Mouse (Mus musculus) thymus, adult 2 months (tissue): Measurements from ENCODE around the gene Clstn1. TPM values are rescaled to one million over a fixed set of nuclear protein-coding genes. Genes with fewer than 3 reads are reported as not detected.

Source experiments
- DNase-seq: peaks from one replicate; pipeline ENCODE4 v3.0.0; 2021
- H3K27ac ChIP-seq: fragments of 200-500 bp; 2 replicates; pipeline ENCODE4 v1.5.1; 2012; ENCODE audit warnings: low read length, control low read depth; ENCODE audit not compliant: control insufficient read depth, insufficient read depth
- H3K27me3 ChIP-seq: fragments of 200-500 bp; 2 replicates; pipeline ENCODE4 v1.6.1; 2012; ENCODE audit warnings: mild to moderate bottlenecking, low read length, moderate library complexity, mixed read lengths; ENCODE audit not compliant: control insufficient read depth, insufficient read depth
- H3K36me3 ChIP-seq: fragments of 200-500 bp; 2 replicates; pipeline ENCODE4 v1.6.1; 2012; ENCODE audit warnings: mild to moderate bottlenecking, low read length, moderate library complexity; ENCODE audit not compliant: control insufficient read depth, insufficient read depth
- H3K4me1 ChIP-seq: fragments of 200-500 bp; replicated peaks from 2 replicates; pipeline ENCODE4 v1.6.1; 2012; ENCODE audit warnings: low read length; ENCODE audit not compliant: control insufficient read depth, insufficient read depth
- H3K4me3 ChIP-seq: fragments of 200-500 bp; 2 replicates; pipeline ENCODE4 v1.5.1; 2012; ENCODE audit warnings: mild to moderate bottlenecking, low read length, control low read depth, moderate library complexity; ENCODE audit not compliant: control insufficient read depth, insufficient read depth
- CTCF ChIP-seq: fragments of 200-500 bp; IDR thresholded peaks from 2 replicates; pipeline ENCODE4 v1.5.1; 2012; ENCODE audit warnings: mild to moderate bottlenecking, control low read depth, low read length, moderate library complexity, borderline replicate concordance; ENCODE audit not compliant: control insufficient read depth, poor library complexity, insufficient read depth; ENCODE audit errors: extremely low read depth
- POLR2A ChIP-seq: fragments of 200-500 bp; IDR thresholded peaks from 2 replicates; pipeline ENCODE4 v1.6.1; 2012; ENCODE audit warnings: mild to moderate bottlenecking, low read length, control low read depth, moderate library complexity; ENCODE audit not compliant: control insufficient read depth, poor library complexity, insufficient read depth; ENCODE audit errors: extremely low read depth
- WGBS: fragments of 180-500 bp; shearing (Covaris S2); methylation state at CpG from one replicate; pipeline ENCODE4 v1.1.7; 2018; 5-methylcytosine and 5-hydroxymethylcytosine counted together
- polyA plus RNA-seq: library from polyadenylated mRNA; depleted of rRNA; stranded (reverse); fragments of >200 nt; gene quantifications from 2 replicates; pipeline ENCODE4 v1.2.3, GENCODE M21; 2012

The Clstn1 gene
- polyA plus RNA-seq, 1 experiment, result 24.5 TPM

- DNase-seq, result no peak
- Histone ChIP-seq H3K4me1 (peaks cover under 1% of the 10 kb centered on the region; the same call in 1 of the 2 replicates), H3K27ac (no peak overlapping the region), H3K27me3 (no peaks in the 10 kb centered on the region), H3K4me3 (no peak overlapping the region), H3K36me3 (no peaks in the 10 kb centered on the region)
- WGBS, result 90% methylated on average over 9 of the region's 9 CpGs
- TF ChIP-seq POLR2A (no peak), CTCF (no peak)
Observed at GRCm38 (mm10) chr4:149546797-149547444, 39.3 kb upstream of the Clstn1 start.

GRCm38 (mm10) chr4:149547523-149547922 is 38.7 kb upstream of the Clstn1 start:
- Histone ChIP-seq H3K36me3 (no peaks in the 10 kb centered on the region), H3K4me1 (no peaks in the 10 kb centered on the region), H3K4me3 (no peak overlapping the region), H3K27ac (no peak overlapping the region), H3K27me3 (no peaks in the 10 kb centered on the region)
- 82% methylated on average over 6 of the region's 6 CpGs for WGBS
- no peak for DNase-seq
- TF ChIP-seq POLR2A, result no peak

DNA sequence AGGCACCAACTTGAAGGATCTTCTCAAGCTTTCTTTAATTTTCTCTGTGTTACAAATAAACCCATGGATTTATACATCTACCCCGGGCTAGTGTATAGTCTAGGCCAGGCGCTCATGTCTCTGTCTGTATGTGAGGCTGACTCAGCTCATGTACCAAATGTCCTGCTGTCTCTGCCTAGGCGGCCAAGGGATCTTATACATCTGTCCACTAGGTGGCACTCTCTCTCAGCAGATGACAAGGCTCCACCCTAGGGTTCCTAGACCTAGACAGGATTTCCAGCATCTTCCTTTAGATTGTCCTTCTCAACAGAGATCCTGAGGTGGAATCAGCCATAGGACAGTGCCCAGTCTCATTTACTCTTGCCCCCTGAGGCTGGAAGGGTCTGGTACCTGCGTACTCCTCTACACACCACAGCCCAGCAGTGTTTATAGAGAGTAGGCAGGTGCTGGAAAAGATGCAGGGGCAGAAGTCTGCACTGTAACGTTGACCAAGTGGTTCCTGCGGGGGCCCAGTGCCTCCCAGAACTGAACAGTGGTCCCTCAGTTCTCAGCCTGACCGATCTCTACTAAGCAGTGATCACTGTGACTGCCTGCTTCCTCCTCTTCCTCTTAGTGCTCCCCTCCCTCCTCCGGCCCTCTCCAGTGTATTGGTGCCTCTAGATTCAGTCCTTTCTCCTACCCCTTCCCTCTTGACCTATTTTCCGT is 36.9 kb upstream of the Clstn1 start:
- no peaks in the 10 kb centered on the region for H3K36me3 ChIP-seq
- peak; percentile 70 for DNase-seq
- TF ChIP-seq POLR2A (no peak), CTCF (0 out of 2 replicates have a peak, but pooled peaks have one; percentile 26)
- 66% methylated on average over 9 of the region's 9 CpGs for WGBS
- H3K4me3 ChIP-seq, result no peak overlapping the region
- H3K4me1 ChIP-seq, result no peaks in the 10 kb centered on the region
- no peaks in the 10 kb centered on the region for H3K27me3 ChIP-seq
- H3K27ac ChIP-seq, result no peak overlapping the region

DNA sequence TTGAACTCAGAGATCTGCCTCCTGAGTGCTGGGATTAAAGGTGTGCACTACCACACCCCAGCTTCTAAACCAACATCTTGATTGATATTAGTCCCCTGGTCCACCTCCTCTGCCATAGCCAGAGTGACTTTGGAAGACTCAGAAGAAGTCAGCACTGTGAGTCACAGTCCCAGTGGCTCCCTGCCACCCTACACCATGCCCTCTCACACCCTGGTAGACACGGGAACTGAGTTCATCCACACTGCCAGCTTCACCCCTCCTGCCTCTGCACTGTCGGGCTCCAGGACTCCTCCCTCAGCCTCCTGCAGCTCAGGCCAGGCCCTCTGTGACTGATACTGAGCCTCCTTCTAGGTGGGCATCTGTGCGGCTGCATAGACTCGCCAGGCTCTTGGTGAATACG is 35.4 kb upstream of the Clstn1 start:
- 97% methylated on average over 5 of the region's 5 CpGs for WGBS
- Histone ChIP-seq H3K4me3 (no peak overlapping the region), H3K4me1 (no peaks in the 10 kb centered on the region), H3K27me3 (no peaks in the 10 kb centered on the region), H3K27ac (no peak overlapping the region), H3K36me3 (no peaks in the 10 kb centered on the region)
- no peak for DNase-seq
- TF ChIP-seq POLR2A (no peak), CTCF (no peak)

GRCm38 (mm10) chr4:149551696-149552095 is 34.6 kb upstream of the Clstn1 start:
- Histone ChIP-seq H3K4me1 (no peaks in the 10 kb centered on the region), H3K27me3 (no peaks in the 10 kb centered on the region), H3K36me3 (no peaks in the 10 kb centered on the region), H3K27ac (no peak overlapping the region), H3K4me3 (no peak overlapping the region)
- TF ChIP-seq CTCF, result no peak
- no peak for TF ChIP-seq POLR2A
- DNase-seq, result no peak
- 97% methylated on average over 5 of the region's 5 CpGs for WGBS

DNA sequence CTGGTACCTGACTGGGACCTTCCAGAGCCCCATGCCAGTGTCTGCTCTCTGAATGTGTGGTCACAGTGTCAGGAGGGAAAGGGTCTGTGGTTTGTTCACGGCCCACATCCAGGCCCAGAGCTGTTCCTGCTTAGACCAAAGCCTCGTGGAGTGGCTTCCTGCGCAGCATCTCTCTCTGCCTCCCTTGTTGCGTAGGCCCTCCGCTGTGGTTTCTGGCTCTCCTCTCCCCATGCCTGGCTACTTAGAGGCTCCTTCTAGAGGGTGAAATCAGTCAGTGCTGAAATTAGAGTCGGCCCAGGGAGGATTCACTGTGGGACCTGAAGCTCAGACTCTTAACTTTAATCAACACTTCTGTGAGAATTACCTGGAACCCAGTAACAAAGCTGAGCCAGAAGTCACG is 32.4 kb upstream of the Clstn1 start:
- Histone ChIP-seq H3K36me3 (no peaks in the 10 kb centered on the region), H3K27ac (no peak overlapping the region), H3K4me3 (no peak overlapping the region), H3K4me1 (no peaks in the 10 kb centered on the region), H3K27me3 (no peaks in the 10 kb centered on the region)
- 14% methylated on average over 7 of the region's 7 CpGs for whole genome bisulfite sequencing
- DNase-seq, result no peak
- TF ChIP-seq POLR2A, result no peak
- no peak for TF ChIP-seq CTCF

- WGBS, result 92% methylated on average over 4 of the region's 4 CpGs
- no peaks in the 10 kb centered on the region for H3K4me1 ChIP-seq
- H3K27ac ChIP-seq, result no peak overlapping the region
- no peak for TF ChIP-seq POLR2A
- no peak for TF ChIP-seq CTCF
- no peaks in the 10 kb centered on the region for H3K27me3 ChIP-seq
- DNase-seq, result no peak
- no peak overlapping the region for H3K4me3 ChIP-seq
- H3K36me3 ChIP-seq, result no peaks in the 10 kb centered on the region
Observed at GRCm38 (mm10) chr4:149556111-149556510, 30.2 kb upstream of the Clstn1 start.
